Mouse (Mus musculus) olfactory bulb, adult 2 months (tissue): Measurements from ENCODE around the gene Nat14. TPM values are rescaled to one million over a fixed set of nuclear protein-coding genes. Genes with fewer than 3 reads are reported as not detected.
"Not testable (repeated sequence)": the region's sequence is repeated elsewhere in the genome, so short reads cannot be mapped to it uniquely, and the experiment has no call there.

Experiments
- H3K27ac ChIP-seq: fragments of 200-500 bp; 2 replicates; pipeline ENCODE4 v1.5.1; 2012; ENCODE audit warnings: low read depth, low read length; ENCODE audit not compliant: insufficient read depth
- H3K4me1 ChIP-seq: fragments of 200-500 bp; 2 replicates; pipeline ENCODE4 v1.6.1; 2012; ENCODE audit warnings: low read length; ENCODE audit not compliant: control insufficient read depth, insufficient read depth
- H3K4me3 ChIP-seq: fragments of 200-500 bp; 2 replicates; pipeline ENCODE4 v1.5.1; 2012; ENCODE audit warnings: mild to moderate bottlenecking, low read depth, low read length, moderate library complexity; ENCODE audit not compliant: insufficient read depth
- CTCF ChIP-seq: fragments of 200-500 bp; IDR thresholded peaks from 2 replicates; pipeline ENCODE4 v1.5.1; 2012; ENCODE audit warnings: low read depth, mild to moderate bottlenecking, low read length, moderate library complexity; ENCODE audit not compliant: insufficient read depth
- POLR2A ChIP-seq: fragments of 200-500 bp; IDR thresholded peaks from 2 replicates; pipeline ENCODE4 v1.6.1; 2012; ENCODE audit warnings: mild to moderate bottlenecking, low read depth, low read length, moderate library complexity; ENCODE audit not compliant: insufficient read depth
- WGBS: fragments of 180-500 bp; shearing (Covaris S2); methylation state at CpG from one replicate; pipeline ENCODE4 v1.1.7; 2018; 5-methylcytosine and 5-hydroxymethylcytosine counted together
- polyA plus RNA-seq: library from polyadenylated mRNA; stranded (reverse); fragments of >200 nt; gene quantifications from 2 replicates; pipeline ENCODE4 v1.2.4, GENCODE M21; 2012; ENCODE audit warnings: low replicate concordance; ENCODE audit not compliant: missing spikeins, insufficient read depth, insufficient read length

Nat14 gene
- polyA plus RNA-seq = not detected in 2 replicates

- H3K4me3 ChIP-seq = peak within 1 kb of the TSS; percentile 45
- H3K27ac ChIP-seq = peak within 1 kb of the TSS; percentile 99
- TF ChIP-seq POLR2A (no peak), CTCF (no peak)
- peaks cover 68% of the 10 kb centered on the region for H3K4me1 ChIP-seq
- 10% methylated on average over 8 of the region's 8 CpGs for WGBS
These were observed at the start of gene Nat14 for GRCm38 (mm10) chr7:4921824-4922482. TSS of gene Nat14 (plus strand) at chr7:4922028.

GRCm38 (mm10) chr7:4876753-4877221 lies 45.0 kb upstream of the Nat14 start, which contains the start of gene Isoc2a:
TSS of gene Isoc2a (plus strand) at chr7:4877153.
- 1% methylated on average over 22 of the region's 22 CpGs for WGBS
- peaks cover 8% of the 10 kb centered on the region for H3K4me1 ChIP-seq
- TF ChIP-seq POLR2A = peak; percentile 38; the same call in 1 of the 2 replicates
- no peak for TF ChIP-seq CTCF
- H3K27ac ChIP-seq = peak within 1 kb of the TSS; percentile 61; the same call in 1 of the 2 replicates
- peak within 1 kb of the TSS; percentile 59 for H3K4me3 ChIP-seq

DNA sequence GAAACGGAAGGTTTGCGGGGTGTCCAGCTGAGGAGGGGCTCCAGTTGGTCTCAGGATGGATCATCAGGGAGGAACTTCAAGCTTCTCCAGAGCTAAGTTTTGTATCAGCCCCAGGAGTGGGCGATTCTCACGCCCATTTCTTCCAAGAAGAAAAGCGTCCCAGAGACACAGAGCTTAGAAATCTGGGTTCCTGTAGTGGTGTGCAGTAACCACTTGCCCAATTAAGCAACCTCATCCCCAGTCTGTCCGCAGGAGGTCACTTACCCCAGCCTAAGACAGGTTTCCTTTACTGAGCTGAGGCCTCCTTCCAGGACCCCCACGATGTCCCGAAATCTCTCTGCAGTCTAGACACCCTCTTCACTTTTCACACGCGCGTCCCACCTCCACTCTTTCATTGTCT lies 44.6 kb upstream of the Nat14 start:
- WGBS = 4% methylated on average over 11 of the region's 11 CpGs
- H3K27ac ChIP-seq = no peak overlapping the region
- peaks cover 8% of the 10 kb centered on the region for H3K4me1 ChIP-seq
- TF ChIP-seq POLR2A (no peak), CTCF (no peak)
- peak overlapping the region; percentile 59 for H3K4me3 ChIP-seq

DNA sequence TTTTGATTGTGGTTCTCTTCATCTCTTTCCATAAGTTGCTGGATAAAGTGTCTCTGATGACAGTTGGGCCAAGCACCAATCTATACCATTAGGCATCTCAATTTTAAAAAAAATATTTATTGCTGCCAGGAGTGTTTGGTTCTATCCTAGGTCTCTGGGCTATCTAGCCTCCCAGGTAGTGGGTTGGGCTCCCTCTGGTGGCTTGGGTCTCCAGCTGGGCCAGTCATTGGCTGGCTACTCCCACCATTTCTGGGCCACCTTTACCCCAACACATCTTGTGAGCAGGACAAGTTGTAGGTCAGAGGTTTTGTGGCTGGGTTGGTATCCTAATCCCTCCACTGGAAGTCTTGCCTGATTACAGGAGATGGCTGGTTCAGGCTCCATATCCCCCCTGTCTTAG lies 43.6 kb upstream of the Nat14 start:
- TF ChIP-seq CTCF (no peak), POLR2A (no peak)
- H3K4me1 ChIP-seq = peaks cover 8% of the 10 kb centered on the region
- H3K4me3 ChIP-seq = no peak overlapping the region
- H3K27ac ChIP-seq = no peak overlapping the region

DNA sequence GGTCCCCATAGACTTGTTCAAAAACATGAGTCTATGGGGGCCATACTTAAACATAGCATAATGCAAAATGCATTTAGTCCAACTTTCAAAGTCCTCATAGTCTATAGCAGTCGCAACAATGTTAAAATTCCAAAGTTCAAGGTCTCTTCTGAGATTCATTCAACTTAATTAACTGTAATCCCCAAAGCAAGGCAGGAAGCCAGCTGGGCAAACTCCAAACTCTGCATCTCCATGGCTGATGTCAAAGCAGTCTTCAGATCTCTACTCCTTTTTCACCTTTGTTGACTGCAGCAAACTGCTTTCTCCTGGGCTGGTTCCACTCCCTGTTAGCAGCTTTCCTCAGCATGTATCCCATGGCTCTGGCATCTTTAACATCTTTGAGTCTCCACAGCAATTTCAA lies 42.8 kb upstream of the Nat14 start:
- H3K27ac ChIP-seq, H3K4me1 ChIP-seq, H3K4me3 ChIP-seq: not testable (repeated sequence)
- WGBS = 68% methylated on average over 1 of the region's 1 CpGs

DNA sequence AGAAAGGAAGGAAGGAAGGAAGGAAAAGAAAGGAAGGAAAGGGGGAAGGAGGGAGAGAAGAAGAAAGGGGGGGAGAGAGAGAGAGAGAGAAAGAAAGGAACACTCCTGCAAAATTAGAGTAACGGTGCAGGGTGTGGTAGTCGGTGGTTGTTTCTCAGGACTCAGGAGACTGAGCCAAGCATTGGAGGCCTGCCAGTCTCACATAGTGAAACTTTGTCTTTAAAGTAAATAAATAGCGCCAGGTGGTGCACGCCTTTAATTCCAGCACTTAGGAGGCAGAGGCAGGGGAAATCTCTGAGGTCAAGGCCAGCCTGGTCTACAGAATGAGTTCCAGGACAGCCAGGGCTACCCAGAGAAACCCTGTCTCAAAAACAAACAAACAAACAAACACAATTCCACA lies 35.1 kb upstream of the Nat14 start:
- Histone ChIP-seq H3K4me3 (no peak overlapping the region), H3K4me1 (no peaks in the 10 kb centered on the region), H3K27ac (no peak overlapping the region)
- TF ChIP-seq POLR2A = no peak
- TF ChIP-seq CTCF = no peak
- 58% methylated on average over 4 of the region's 4 CpGs for WGBS

- WGBS = 70% methylated on average over 11 of the region's 11 CpGs
- peaks cover 11% of the 10 kb centered on the region for H3K4me1 ChIP-seq
- TF ChIP-seq POLR2A = no peak
- no peak for TF ChIP-seq CTCF
- H3K27ac ChIP-seq = no peak overlapping the region
- no peak overlapping the region for H3K4me3 ChIP-seq
These were observed 26.6 kb upstream of the Nat14 start for GRCm38 (mm10) chr7:4895186-4895585.

- Histone ChIP-seq H3K4me1 (peaks cover 14% of the 10 kb centered on the region), H3K4me3 (peak overlapping the region; percentile 29; the same call in 1 of the 2 replicates), H3K27ac (no peak overlapping the region)
- 31% methylated on average over 18 of the region's 18 CpGs for whole genome bisulfite sequencing
- no peak for TF ChIP-seq POLR2A
- no peak for TF ChIP-seq CTCF
These were observed 22.8 kb upstream of the Nat14 start for GRCm38 (mm10) chr7:4898851-4899648.
